11 mouse cellular contexts compared by ENCODE assay signal in genomic region chr14:34880431-34881421, GRCm38 (mm10).
A peak's percentile ranks its signal among the peaks of the same experiment; 100 is the strongest.
DNase-seq lines count a peak whose midpoint lies in the region; ATAC-seq and TF ChIP-seq lines count a peak whose summit lies in the region.
"Had no signal": no experiment of that assay in that cellular context is flagged by ENCODE, and none has a peak within 500 bp of the region (broad histone marks: within the 10 kb centered on the region; RNA-seq: fewer than 3 reads in every experiment).

No protein-coding gene starts in this region.

- no peaks in the 10 kb centered on the region; the same call in 1 of the 2 replicates for H3K27me3 ChIP-seq in forebrain, postnatal 0 days (ENCODE audit: insufficient read depth, low read length)
- no peaks in the 10 kb centered on the region for H3K27me3 ChIP-seq in kidney, postnatal 0 days (ENCODE audit: insufficient read depth, low read length)
- no peaks in the 10 kb centered on the region for H3K27me3 ChIP-seq in neural tube, embryonic 15.5 days (replicated peaks)

- H3K4me1 ChIP-seq in forebrain, postnatal 0 days (ENCODE audit: insufficient read depth), result peaks cover 8% of the 10 kb centered on the region
- H3K4me1 ChIP-seq in kidney, postnatal 0 days (replicated peaks; ENCODE audit: insufficient read depth, low read length), result peaks cover 11% of the 10 kb centered on the region; the same call in 1 of the 2 replicates
- H3K4me1 ChIP-seq in neural tube, embryonic 15.5 days, result peaks cover 24% of the 10 kb centered on the region

- no peak overlapping the region for H3K4me3 ChIP-seq in forebrain, postnatal 0 days (ENCODE audit: low read depth, low read length)
- no peak overlapping the region for H3K4me3 ChIP-seq in kidney, postnatal 0 days (replicated peaks; ENCODE audit: low read depth, low read length)
- H3K4me3 ChIP-seq in neural tube, embryonic 15.5 days (replicated peaks), result no peak overlapping the region

- H3K9me3 ChIP-seq in forebrain, postnatal 0 days (ENCODE audit: low read length), result no peaks in the 10 kb centered on the region
- H3K9me3 ChIP-seq in kidney, postnatal 0 days (replicated peaks; ENCODE audit: low read length), result no peaks in the 10 kb centered on the region
- no peaks in the 10 kb centered on the region for H3K9me3 ChIP-seq in neural tube, embryonic 15.5 days (replicated peaks)

- H3K27ac ChIP-seq in forebrain, postnatal 0 days (ENCODE audit: low read depth, low read length), result no peak overlapping the region
- peak overlapping the region; percentile 68 for H3K27ac ChIP-seq in kidney, postnatal 0 days
- 0 out of 2 replicates have a peak overlapping the region, but pooled peaks have one; percentile 25 for H3K27ac ChIP-seq in neural tube, embryonic 15.5 days (replicated peaks)

- H3K36me3 ChIP-seq in forebrain, postnatal 0 days (ENCODE audit: insufficient read depth), result no peaks in the 10 kb centered on the region
- H3K36me3 ChIP-seq in kidney, postnatal 0 days (ENCODE audit: insufficient read depth, low read length), result no peaks in the 10 kb centered on the region
- no peaks in the 10 kb centered on the region for H3K36me3 ChIP-seq in neural tube, embryonic 15.5 days

- ATAC-seq in forebrain, postnatal 0 days, result peak; percentile 56
- peak; percentile 97 for ATAC-seq in kidney, postnatal 0 days (replicated peaks; ENCODE audit: low FRiP score, low read depth)
- ATAC-seq in neural tube, embryonic 15.5 days (ENCODE audit: low FRiP score), result peak; percentile 58

- no peak for TF ChIP-seq CTCF in forebrain, postnatal 0 days (IDR thresholded peaks at IDR 0.05; ENCODE audit: low read depth)
- TF ChIP-seq CTCF in kidney, postnatal 0 days (IDR thresholded peaks at IDR 0.05; ENCODE audit: low read depth), result 0 out of 2 replicates have a peak, but pooled peaks have one; percentile 13

- 22% methylated on average over 8 of the region's 8 CpGs for WGBS in forebrain, postnatal 0 days
- 16% methylated on average over 8 of the region's 8 CpGs for WGBS in kidney, postnatal 0 days
- WGBS in neural tube, embryonic 15.5 days, result 19% methylated on average over 8 of the region's 8 CpGs

- no peak overlapping the region for H3K4me2 ChIP-seq in forebrain, postnatal 0 days (ENCODE audit: low read depth)
- H3K4me2 ChIP-seq in kidney, postnatal 0 days (ENCODE audit: low read length), result peak overlapping the region; percentile 7; the same call in 1 of the 2 replicates
- H3K4me2 ChIP-seq in neural tube, embryonic 15.5 days, result no peak overlapping the region
- H3K4me2 ChIP-seq: liver, embryonic 11.5 days had no signal

- no peak overlapping the region for H3K9ac ChIP-seq in forebrain, postnatal 0 days
- no peak overlapping the region for H3K9ac ChIP-seq in kidney, postnatal 0 days (ENCODE audit: low read depth, low read length)
- no peak overlapping the region for H3K9ac ChIP-seq in neural tube, embryonic 15.5 days (replicated peaks)

- intact Hi-C loops in left cerebral cortex, postnatal 14 days (cut with DNase I), result no loop called here
- intact Hi-C loops in left cerebral cortex, postnatal 4 days (cut with DNase I), result no loop called here

- DNase-seq in left cerebral cortex, postnatal 14 days (ENCODE audit: low spot score in 2 of 2), result peak; percentile 20 to 27
- no peak for DNase-seq in left cerebral cortex, postnatal 4 days
- no peak for DNase-seq in forebrain, postnatal 0 days
- peak; percentile 36 for DNase-seq in kidney, postnatal 0 days (ENCODE audit: low spot score)
- DNase-seq in spleen, postnatal 36 days (ENCODE audit: low spot score in 2 of 2), result no peak
- no peak for DNase-seq in frontal cortex, postnatal 10 days (ENCODE audit: low spot score in 2 of 2)
- no peak for DNase-seq in yolk sac, embryonic 10.5 days (ENCODE audit: low spot score)
- DNase-seq: adrenal gland, postnatal 25 days; heart, adult 18-20 months had no signal

Comparison
In these comparisons a context has a peak if more than half of its experiments do, and no peak if none do; other contexts are left out.
1. DNase-seq: peak in left cerebral cortex, postnatal 14 days (2 of 2) and kidney, postnatal 0 days (single experiment); none in left cerebral cortex, postnatal 4 days (single experiment), forebrain, postnatal 0 days (single experiment), spleen, postnatal 36 days (0 of 2), frontal cortex, postnatal 10 days (0 of 2) and yolk sac, embryonic 10.5 days (single experiment).
2. Peak in every context shown above with its lines, with median percentiles within 50 percentile points of each other: ATAC-seq.